Mouse (Mus musculus): Measurements from ENCODE around the gene Rnf6. TPM values are rescaled to one million over a fixed set of nuclear protein-coding genes. Genes with fewer than 3 reads are reported as not detected.
"Not testable (repeated sequence)": the region's sequence is repeated elsewhere in the genome, so short reads cannot be mapped to it uniquely, and the experiment has no call there.

The Rnf6 gene
- polyA plus RNA-seq, 1 experiment from 2014 or later, result 30.8 TPM

- 91% methylated on average over 1 of the region's 1 CpGs for WGBS
- Histone ChIP-seq H3K4me3 (no peak overlapping the region), H3K9ac (no peak overlapping the region), H3K4me2 (no peak overlapping the region), H3K4me1 (replicated peaks) (no peaks in the 10 kb centered on the region), H3K36me3 (no peaks in the 10 kb centered on the region), H3K9me3 (no peaks in the 10 kb centered on the region), H3K27ac (replicated peaks) (no peak overlapping the region), H3K27me3 (no peaks in the 10 kb centered on the region)
- ATAC-seq (ENCODE audit: low FRiP score, low read depth), result no peak
Measured at GRCm38 (mm10) chr5:146188144-146188543, 33.2 kb downstream of the Rnf6 start.

GRCm38 (mm10) chr5:146187441-146187840, 33.9 kb downstream of the Rnf6 start:
- H3K36me3 ChIP-seq; ATAC-seq (ENCODE audit: low FRiP score, low read depth); H3K4me3 ChIP-seq; H3K27ac ChIP-seq (replicated peaks); H3K9me3 ChIP-seq; H3K27me3 ChIP-seq; H3K4me1 ChIP-seq (replicated peaks); H3K9ac ChIP-seq; H3K4me2 ChIP-seq: not testable (repeated sequence)
- 37% methylated on average over 5 of the region's 5 CpGs for WGBS

- H3K9ac ChIP-seq; H3K36me3 ChIP-seq; H3K4me2 ChIP-seq; H3K27ac ChIP-seq (replicated peaks); H3K27me3 ChIP-seq; H3K4me1 ChIP-seq (replicated peaks); ATAC-seq (ENCODE audit: low FRiP score, low read depth); H3K4me3 ChIP-seq; H3K9me3 ChIP-seq: not testable (repeated sequence)
- WGBS, result 87% methylated on average over 4 of the region's 4 CpGs
Measured at GRCm38 (mm10) chr5:146185204-146185603, 36.2 kb downstream of the Rnf6 start, which contains the start of gene 1700001J03Rik. Gene 1700001J03Rik (minus strand): TSS chr5:146185304.

- H3K36me3 ChIP-seq; H3K27ac ChIP-seq (replicated peaks); H3K9ac ChIP-seq; H3K4me2 ChIP-seq; H3K4me3 ChIP-seq; H3K4me1 ChIP-seq (replicated peaks); ATAC-seq (ENCODE audit: low FRiP score, low read depth); H3K27me3 ChIP-seq; H3K9me3 ChIP-seq: not testable (repeated sequence)
- 66% methylated on average over 4 of the region's 4 CpGs for WGBS
Measured at GRCm38 (mm10) chr5:146172744-146173143, 48.6 kb downstream of the Rnf6 start.

- not testable (repeated sequence) for H3K27me3 ChIP-seq; H3K9me3 ChIP-seq; H3K4me3 ChIP-seq; H3K27ac ChIP-seq (replicated peaks); H3K36me3 ChIP-seq; H3K9ac ChIP-seq; H3K4me2 ChIP-seq; ATAC-seq (ENCODE audit: low FRiP score, low read depth); H3K4me1 ChIP-seq (replicated peaks)
- WGBS, result 81% methylated on average over 2 of the region's 2 CpGs
Measured at GRCm38 (mm10) chr5:146170621-146171020, 50.7 kb downstream of the Rnf6 start, which contains the start of gene Gm6309. Gene Gm6309 (minus strand): TSS chr5:146170721.

GRCm38 (mm10) chr5:146160439-146160838, 60.9 kb downstream of the Rnf6 start, which contains the start of gene Gm5565:
Gene Gm5565 (minus strand): TSS chr5:146160539.
- not testable (repeated sequence) for H3K9me3 ChIP-seq; H3K4me3 ChIP-seq; H3K27ac ChIP-seq (replicated peaks); H3K36me3 ChIP-seq; H3K9ac ChIP-seq; H3K4me2 ChIP-seq; ATAC-seq (ENCODE audit: low FRiP score, low read depth); H3K27me3 ChIP-seq; H3K4me1 ChIP-seq (replicated peaks)
- 93% methylated on average over 3 of the region's 3 CpGs for WGBS

Other genes starting within 250 kb of the Rnf6 start
- not detected in 2 replicates for gene Cyp3a25, start 211.9 kb downstream of the Rnf6 start, polyA plus RNA-seq (2015; fragmentation: Nextera tagmentation; extraction: Ambion mirVana)
- gene Cyp3a59, start 142.3 kb downstream of the Rnf6 start, polyA plus RNA-seq (2015; fragmentation: Nextera tagmentation; extraction: Ambion mirVana), result not detected in 2 replicates
- gene Gm5565, start 61.0 kb downstream of the Rnf6 start, polyA plus RNA-seq (2015; fragmentation: Nextera tagmentation; extraction: Ambion mirVana), result not detected in 2 replicates
- gene Gm6309, start 50.8 kb downstream of the Rnf6 start, polyA plus RNA-seq (2015; fragmentation: Nextera tagmentation; extraction: Ambion mirVana), result not detected in 2 replicates
- gene 1700001J03Rik, start 36.3 kb downstream of the Rnf6 start, polyA plus RNA-seq (2015; fragmentation: Nextera tagmentation; extraction: Ambion mirVana), result 0.51 TPM in 1 of 2 replicates, not detected in the other
- gene Cdk8, start 9.7 kb upstream of the Rnf6 start, polyA plus RNA-seq (2015; fragmentation: Nextera tagmentation; extraction: Ambion mirVana), result 19.2 and 20.7 TPM in 2 replicates
- gene Wasf3, start 163.4 kb upstream of the Rnf6 start, polyA plus RNA-seq (2015; fragmentation: Nextera tagmentation; extraction: Ambion mirVana), result 18.7 and 19.9 TPM in 2 replicates

Measured in hindbrain, embryonic 15.5 days (tissue).